Mouse (Mus musculus): ENCODE measurements at regions not wholly inside any gene's neighbourhood (a gene's known extent, or its start where the extent isn't known, plus 50 kb on each side); places are given as distances from the start of the nearest gene placed in this dataset.

DNA sequence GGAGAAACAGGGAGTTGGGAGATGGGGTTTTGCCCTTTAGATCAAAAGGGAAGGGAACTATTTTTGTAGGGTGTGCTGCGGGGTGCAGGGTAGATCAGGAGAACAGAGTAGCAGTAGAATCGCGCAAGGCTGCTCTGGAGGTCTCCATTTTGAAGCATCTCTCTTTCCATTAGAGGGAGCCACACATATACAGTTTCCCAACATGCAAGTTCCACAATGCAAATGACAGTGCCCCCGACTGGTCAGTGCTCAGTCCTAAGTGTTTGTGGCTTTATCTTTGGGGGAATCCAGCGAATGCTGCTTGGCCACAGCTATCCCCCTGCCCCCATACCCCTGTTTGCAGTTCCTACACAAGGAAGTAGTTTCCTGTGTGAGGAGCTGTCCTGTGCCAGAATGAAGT is 155.6 kb upstream of the Tgfbr2 start:
- DNase-seq, result no peak

DNA sequence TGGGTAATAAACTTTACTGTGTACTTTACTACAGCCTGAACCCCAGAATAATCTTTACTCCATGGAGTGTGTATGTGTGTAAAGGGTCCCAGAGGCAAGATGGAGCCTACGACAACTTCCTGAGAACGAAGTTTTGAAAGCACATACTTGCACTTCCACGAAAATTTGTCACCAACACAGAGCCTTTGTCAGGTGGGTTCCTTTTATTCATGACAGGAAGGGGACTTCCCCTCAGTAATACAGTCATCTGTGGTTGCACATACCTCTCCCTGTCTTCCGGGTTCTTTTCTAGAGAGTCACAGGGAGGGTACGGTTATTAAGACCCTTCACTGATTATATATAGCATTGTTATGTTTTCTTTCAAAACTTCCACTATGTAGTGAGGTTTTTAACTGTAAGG is 154.0 kb upstream of the Tgfbr2 start:
- no peak for DNase-seq

DNA sequence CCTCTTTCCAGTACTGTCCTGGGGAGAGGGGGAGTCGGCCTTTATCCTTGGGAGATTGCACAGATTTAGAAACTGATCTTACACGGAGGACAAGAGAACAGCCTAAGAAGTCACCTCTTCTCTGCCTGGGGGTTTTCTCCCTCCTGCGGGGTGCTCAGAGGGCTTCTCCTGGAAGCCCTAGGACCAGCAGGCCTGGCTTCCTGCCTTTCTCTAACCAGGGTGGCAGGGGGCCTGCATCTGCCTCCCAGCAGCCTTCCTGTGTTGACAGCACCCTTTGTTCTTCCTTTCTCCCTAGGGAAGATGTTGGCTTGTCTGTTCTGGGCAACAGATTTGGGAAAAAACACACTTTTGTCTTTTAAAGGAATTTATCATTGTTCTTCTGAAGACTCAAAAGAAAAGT is 153.0 kb upstream of the Tgfbr2 start:
- peak; percentile 43 for DNase-seq

DNA sequence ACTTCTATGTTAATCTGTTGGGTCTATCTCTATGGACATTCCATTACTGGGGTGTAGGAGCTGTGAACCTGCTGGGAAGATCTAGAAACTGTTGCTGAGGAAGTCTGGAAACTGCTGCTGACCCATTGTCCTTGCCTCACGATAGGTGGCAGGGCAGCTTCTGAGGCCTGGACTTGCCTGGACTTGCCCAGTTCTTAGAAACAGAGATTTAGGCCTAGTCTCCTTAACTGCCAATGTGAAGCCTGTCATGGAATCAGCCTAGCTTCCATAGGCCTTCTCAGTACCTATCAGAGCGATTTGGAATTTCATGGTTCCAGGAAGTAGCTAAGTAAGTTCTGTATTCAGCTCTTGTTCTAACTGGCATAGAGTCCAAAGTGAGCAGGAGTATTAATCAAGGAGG is 151.9 kb upstream of the Tgfbr2 start:
- DNase-seq, result no peak

DNA sequence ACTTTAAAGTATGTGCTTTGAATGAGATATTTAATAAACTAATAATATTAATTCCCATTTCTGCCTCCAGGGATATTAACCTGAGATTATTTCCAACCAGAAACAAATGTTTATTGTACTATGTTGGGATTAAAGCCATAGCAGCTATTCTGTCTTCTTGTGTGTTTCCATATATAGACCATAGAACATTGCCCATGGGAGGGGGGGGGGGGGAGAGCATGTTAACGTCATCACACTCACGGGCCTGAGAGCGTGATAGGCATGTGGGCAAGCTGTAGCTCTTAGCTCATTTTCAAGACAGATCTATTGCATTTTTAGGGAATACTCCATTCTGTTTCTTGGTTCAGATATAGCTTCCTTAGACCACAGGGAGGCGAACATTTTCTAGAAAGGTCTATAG is 149.8 kb upstream of the Tgfbr2 start:
- peak; percentile 18 for DNase-seq

DNA sequence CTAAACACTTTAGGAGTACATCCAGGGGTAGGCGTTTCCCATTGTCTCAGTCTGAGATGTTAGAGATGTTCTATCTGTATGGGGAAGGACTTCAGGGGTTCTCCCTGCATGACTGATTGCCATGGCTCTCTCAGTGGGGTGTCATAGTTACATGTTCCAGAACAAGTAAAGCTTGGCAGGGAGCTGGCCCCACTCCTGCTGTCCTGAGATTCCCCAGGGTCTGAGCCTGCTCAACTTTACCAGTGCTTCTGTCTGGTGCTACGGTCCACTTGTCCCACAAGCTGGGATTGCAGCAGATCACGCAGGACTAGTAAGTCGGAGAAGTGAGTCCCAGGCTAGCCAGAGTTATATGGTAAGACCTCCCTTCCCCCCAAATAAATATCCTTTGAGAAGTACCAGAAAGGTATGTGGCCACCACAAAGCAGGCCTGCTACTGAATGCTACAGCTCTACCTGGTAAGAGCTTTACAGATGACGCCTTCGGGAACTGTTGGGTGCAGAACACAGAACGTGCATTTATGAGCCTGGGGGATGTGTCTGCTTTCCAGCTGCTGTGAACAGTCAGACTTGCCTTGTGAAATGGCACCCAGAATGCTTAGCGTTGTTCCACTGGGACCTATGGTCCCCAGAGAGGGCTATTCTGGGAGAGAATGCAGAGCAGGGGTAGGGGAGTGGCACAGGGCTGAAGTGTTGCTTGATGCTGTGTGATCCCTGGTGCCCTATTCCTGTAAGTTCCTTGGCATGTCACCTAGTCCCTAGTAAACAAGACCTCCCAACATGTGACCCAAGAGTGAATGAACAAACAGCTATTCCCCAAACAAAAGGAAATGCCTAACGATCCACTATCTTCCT is 148.9 kb upstream of the Tgfbr2 start:
- DNase-seq, result peak; percentile 32

DNA sequence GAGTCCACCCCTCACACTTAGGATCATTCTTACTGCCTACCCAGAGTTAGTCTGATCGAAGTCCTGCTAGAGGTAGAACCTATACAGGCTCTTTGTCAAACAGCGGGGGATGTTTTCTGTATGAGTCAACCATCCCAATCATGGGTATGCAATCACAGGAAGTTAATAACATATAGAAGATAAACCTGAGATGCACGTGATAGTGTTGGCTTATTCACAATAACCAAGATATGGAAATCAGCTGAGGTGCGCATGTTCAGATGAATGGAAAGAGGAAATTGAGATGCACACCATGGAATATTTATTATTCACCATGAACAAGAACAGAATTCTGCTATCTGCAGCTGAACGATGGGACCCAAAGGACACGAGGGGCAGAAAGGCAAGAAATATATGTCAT is 146.7 kb upstream of the Tgfbr2 start:
- DNase-seq, result no peak

DNA sequence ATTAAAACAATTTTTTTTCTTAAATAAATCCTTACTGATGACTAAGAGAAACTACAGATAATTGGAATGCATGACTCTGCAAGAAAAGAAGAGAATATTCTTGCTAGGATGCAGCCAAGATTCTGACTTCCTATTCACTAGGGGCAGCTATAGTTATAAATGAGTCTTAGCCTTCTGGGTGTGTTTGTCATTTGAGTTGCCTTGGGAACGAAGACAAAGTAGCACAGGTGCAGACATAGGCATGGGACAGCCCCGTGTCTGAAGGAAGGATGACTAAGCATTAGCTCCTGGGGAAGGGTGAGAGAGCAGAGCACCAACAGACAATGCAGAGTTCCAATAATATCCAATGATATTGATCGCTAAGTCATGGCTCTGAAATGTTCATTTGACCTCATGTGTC is 144.3 kb upstream of the Tgfbr2 start:
- no peak for DNase-seq

DNA sequence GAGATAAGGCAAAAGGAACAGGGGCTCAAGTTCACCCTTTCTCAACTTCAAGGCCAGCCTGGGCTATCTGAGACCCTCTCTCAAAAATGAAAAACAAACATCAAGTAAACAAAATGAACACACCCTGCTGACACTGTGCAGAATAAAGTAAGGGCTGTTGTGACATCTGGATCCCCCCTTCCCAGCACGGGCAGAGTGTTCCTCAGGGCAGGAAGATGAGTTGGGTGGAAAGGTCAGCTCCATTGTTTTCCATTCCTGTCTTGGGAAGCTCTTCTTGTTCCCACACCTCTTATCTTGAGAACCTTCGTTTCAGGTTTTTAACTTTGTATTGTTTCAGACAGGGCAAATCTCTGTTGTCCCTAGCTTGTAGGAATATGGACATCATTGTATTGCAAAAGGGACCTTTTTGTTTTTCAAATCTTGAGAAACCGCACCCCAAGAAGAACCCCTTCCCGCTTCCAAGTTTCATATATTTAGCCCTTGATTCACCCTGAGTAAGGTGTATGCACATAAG is 141.5 kb upstream of the Tgfbr2 start:
- DNase-seq, result no peak

DNA sequence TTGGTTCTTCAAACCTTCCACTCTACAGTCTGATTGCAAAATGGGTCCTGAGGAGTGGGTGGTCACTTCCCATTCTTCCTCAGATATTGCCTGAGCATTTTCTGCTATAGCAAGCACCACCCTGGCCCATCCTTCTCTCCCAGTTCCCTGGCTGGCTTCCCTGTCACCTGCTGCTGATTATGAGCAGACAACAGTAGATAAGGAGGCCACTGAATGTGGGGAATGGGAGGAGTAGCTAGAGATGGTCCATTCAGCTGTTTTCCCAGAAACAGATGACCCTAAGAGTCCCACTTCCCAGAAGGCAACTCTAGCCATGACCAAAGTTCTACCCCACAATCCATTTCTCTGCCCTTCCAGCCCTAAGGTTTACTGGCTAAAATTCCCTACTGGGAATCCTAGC is 139.6 kb upstream of the Tgfbr2 start:
- DNase-seq, result no peak

DNA sequence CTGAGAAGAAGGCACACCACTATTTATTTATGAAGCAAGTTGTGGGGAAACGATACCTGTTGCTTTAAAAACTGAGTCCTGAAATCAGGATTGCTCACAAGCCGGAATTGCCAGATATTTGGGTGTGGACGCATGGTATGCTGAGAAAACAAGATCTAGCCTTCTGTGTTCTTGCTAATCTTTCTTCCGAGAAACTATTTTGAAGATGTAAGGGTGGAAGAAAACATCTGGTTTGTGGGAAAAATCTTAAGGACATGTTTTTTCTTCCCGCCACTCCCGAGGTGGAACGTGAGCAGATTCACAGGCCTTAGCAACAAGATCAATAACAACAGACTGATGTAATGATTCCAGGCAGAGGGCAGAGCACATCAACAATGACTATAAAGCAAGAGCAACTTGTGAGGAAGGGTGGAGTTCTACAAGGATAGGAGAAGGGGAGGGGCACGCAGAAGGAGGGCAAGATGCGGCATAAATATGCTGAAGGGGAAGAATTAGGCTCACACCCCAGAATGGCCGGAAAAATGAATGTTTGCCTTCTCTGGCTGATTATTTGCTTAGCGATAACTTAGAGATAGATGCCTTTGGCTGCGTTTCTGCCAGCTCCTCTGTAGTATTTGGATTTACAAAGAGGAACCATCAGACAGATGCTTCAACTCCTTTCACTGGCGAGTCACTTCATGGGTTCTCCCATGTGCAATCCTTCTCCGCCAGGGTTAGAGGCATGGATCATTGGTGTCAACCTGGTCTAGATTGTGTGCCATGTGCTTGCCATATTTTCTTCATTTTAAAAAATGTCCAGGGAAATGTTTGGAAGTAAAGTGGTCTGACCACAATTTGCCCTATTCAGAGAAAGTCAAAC is 139.0 kb upstream of the Tgfbr2 start:
- DNase-seq, result no peak

DNA sequence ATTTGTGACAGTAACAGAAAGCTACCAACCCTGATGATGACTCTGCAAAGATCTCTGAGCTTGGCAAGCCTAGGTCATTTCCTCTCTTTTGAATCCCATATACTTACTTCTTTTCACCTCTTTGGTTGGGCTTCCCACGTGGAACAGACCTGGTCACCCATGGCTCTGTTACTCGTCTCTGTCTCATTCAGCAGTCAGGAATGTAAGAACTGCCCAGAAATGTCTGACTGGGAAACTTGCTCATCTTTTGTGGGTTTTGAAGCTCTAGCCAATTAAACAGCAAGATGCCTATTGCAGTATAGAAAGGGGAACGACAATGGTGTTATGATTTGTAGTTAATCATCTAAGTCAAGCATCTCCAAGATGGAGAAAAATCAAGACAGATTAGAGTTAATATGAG is 136.2 kb upstream of the Tgfbr2 start:
- DNase-seq, result no peak

DNA sequence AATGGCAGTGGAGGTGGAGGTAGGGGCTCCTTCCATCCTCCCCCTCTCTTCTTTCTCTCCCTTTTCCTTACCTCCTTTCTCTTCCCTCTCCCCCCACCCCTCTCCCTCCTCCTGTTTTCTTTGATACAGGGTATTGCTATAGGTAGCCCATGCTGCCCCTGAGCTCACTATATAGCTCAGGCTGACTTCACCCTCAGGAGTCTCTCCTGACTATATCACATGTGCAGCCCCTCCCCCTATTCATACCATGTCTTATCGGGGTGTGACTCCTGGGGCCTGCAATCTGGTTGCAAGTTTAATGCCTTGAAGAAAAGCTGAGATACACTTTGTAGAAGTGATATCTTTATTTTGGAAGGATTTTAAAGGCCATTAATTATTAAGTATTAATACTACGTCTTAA is 126.4 kb upstream of the Tgfbr2 start:
- DNase-seq, result no peak

DNA sequence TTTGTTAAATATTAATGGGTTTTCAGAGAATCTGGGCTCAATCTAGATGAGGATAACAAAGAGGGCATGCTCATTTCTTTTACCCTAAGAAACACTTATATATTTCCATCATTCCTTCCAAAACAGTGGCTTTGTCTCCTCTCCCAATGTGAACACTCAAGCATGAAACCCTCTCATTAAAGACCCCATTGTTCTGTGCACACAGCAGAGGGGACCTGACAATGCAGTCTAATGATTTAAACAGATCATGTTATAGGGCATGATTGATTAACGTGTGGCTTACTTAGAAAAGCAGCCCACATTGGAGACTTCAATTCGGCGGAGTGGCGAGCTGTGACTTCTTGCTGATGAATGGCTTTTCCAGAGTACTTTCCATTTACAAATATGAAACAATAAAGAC is 123.6 kb upstream of the Tgfbr2 start:
- DNase-seq, result no peak

DNA sequence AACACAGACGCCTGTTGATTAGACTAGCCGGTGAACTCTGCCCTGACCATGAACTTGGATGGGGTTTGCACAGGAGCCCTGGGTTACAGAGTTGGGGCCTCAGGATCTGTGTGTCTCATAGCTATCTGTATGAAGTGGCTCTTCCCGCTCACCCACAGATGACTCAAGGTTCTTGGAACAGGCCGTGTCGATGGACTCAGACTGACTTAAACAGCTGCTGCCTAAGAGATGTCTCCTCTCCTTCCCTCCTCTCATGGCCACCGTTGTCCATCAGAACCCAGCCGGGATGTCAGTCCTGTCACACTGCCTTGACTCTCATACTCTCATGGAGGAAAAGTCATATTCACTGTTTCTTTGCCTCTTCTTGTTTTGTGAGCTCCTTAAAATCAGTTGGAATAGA is 121.2 kb upstream of the Tgfbr2 start:
- no peak for DNase-seq

DNA sequence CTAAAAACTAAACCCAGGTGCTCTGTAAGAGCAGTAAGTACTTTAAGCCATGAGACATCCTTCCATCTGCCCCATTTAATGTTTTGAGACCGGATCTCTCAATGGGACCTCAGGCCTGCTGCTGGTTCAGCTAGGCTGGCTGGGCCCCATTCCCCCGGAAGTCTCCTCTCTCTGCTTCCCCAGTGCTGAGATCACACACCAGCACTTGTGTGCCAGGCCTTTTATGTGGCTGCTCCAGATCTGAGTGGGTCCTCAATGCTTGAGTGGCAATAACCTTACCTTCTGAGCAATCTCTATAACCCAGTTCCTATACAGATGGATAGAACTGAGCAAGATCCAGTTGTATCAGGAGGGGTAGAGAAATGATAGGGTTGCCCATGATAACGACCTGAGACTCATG is 118.9 kb upstream of the Tgfbr2 start:
- DNase-seq, result no peak

DNA sequence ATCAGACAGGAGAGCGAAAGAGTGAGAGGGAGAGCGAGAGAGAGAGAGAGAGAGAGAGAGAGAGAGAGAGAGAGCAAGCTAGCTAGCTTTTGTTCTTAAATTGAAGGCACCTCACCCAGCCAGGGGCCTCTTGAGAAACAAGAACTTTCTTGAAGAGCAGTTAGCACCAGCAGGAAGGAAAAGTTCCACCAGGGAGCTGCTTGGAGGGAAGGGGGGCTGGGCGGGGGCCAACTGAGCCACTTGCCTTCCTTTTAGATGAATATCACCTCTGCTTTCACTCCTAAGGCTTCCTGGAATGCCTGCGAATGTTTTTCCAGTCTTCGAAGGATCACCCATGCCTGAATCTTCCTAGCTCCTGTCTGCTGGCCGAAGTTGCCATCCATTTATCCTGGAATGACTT is 118.0 kb upstream of the Tgfbr2 start:
- DNase-seq, result no peak

DNA sequence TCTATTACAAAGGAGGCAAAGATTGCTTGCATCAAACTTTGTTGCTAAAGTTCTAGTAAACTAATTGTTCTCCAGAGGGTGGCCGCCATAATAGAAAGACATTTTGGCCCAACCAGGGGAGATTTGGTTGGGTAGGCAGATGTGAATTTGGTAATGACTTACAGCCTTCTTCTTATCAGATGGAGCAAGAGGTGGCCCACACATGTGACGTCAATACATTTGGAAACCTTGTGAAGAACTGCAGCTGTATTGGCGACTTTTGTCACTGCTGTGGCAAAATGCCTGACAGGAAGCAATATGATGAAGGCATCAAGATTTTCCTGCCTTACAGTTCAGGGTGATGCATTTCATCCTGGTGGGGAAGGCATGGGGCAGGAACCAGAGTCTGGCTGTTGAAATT is 116.5 kb upstream of the Tgfbr2 start:
- peak; percentile 27 for DNase-seq

DNA sequence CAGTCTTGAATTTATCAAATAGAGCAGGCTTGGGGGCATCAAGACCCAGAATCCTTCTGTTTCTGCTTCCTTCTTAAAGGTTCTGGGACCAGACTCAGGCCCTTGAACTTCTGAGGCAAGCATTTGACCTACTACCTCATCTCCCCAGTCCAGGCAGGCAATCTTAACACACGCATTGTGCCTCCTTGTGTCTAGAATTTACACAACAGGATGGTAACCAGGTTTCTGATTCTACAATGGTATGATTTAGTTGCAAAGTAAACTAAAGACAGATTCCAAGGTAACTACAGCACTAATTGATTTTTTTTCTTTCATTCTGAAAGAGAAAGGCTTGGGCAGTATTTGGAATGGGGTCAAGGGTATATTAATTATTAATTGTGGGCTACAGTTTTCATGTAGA is 115.7 kb upstream of the Tgfbr2 start:
- DNase-seq, result no peak

DNA sequence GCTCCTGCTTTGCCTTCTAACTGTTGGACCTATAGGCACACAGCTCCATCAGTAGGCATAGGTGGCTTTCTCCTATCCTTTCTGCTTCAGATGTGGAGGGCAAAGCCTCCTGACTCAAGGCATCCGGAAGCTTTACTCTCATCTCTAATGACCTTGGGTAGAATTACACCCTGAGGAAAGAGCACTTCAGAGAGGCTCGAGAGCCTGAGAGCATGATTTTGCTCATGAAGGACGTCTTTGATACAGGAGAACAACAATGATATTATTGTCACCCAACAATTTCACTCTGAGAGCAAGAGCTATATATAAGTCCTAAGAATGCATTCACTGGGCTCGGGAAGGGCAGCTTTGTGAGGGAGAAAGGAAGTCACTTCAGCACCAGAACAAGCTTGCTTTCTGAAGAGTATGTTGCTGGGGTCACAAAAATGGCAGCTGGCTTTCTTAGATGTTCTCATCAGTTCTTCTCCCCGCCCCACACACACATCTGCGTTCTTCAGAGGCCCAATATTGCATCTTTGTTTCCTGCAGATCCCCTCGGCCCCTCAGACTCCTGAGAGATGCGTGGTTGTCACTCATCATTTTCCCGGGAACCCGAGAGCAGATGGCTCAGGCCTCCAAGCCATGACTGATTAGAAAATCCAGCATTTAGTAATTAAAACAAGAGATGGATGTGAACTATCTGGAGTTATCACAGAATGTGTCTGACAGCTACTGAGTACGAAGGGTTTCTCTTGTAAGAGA is 110.7 kb upstream of the Tgfbr2 start:
- no peak for DNase-seq

DNA sequence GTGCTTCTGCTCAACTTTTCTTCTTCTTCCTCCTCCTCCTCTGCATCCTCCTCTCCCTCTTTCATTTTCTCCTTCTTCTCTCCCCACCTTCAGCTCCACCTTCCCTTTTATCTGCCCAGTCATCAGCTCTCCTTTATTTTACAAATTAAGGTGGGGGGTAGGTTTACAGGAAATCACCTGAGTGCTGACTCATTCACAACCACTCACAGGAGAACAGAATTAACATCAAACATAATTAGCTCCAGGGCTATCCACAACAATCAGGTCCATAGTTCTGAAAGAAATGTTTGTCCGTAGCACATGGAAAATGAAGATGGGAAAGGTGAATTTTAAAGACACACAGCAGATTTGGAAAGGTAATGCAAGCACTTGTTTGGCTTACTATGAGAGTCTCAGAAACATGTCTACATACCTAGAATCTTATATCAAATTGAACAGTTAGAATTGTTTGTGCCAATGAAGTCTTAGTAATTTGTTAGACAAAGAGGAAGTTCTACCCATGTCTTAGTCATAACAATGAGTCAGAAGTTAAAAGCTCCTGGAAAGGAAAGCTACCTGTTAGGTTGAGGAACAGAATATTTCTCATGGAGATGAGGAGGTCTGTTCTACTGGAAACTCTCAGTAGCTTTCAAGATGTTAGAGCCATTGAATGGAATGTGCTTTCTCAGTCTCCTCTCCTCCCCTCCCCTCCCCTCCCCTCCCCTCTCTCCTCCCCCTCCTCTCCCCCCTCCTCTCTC is 108.8 kb upstream of the Tgfbr2 start:
- DNase-seq, result no peak

DNA sequence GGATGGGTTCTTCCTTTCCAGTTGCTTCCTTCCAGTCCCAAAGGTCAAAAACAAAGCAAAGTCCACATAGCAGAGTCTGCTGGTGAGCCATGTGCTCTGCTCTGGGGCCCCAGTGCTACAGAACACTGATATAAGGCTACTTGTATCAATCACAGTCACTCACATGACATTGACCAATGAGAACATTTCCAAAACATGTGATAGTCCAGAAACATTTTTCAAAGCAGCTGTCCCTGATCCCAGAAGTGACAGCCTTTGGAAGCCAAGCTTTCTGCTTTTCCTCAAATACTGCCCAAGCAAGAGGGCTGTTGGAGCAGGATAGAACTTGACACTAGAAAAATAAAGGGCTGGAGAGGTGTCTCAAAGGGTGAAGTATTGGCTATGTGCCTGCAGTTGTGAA is 106.5 kb upstream of the Tgfbr2 start:
- peak; percentile 81 for DNase-seq
